Mouse (Mus musculus) adrenal gland, adult 8-10 months (tissue): ENCODE measurements at regions not wholly inside any gene's neighbourhood (a gene's known extent, or its start where the extent isn't known, plus 50 kb on each side); places are given as distances from the start of the nearest gene placed in this dataset.

Experiments used
- DNase-seq: peaks from one replicate; pipeline ENCODE4 v3.0.0; 2022

DNA sequence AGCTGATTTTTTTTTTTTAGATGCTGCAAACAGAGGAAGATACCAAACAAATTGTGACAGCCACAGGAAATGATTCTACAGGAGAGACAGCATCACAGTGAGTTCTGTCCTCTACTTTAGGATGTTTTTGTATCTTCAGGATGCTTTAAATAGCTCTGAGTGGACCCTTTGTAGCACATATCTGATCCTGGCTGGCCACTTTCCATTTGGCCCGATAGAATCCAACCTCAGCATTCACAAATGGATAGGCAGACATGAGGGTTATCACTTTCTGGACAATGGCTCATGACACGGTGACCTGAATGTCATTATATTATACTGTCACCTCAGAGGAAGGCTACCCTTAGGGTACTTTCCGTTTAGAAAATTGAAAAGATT lies 379.3 kb downstream of the Gm10295 start:
- DNase-seq, result peak; percentile 30

DNA sequence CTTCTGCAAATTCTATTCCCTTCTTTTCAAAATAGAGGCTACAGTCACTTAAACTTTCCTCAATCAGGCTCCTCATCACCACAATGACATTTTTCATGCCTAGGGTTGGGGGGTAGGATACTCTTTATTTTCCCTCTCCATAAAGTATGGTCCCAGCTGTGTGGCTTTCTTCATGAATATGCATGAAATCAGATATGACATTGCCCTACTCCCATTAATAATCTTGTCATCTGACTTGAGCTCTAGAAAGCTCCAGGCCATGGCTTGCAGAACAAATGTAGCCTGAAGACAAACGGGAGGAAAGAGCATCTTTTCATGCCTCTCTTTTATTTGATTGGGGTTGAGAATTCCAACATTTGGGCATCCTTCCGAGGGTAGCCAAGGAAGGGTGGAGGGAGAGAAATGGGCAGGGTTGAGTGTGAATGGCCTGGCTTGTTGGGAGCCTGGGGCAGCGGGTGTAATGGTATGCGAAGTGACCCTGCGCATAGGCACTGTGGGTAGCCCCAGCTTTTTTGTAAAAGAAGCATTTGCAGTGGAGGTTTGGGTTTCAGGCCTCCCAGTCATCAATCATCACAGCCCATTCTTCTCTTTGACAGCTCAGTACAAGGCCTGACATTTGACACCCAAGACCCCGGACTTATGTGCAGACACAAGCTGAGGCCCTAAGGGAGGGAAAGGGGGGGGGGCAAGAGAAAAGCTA lies 379.8 kb downstream of the Gm10295 start:
- no peak for DNase-seq

DNA sequence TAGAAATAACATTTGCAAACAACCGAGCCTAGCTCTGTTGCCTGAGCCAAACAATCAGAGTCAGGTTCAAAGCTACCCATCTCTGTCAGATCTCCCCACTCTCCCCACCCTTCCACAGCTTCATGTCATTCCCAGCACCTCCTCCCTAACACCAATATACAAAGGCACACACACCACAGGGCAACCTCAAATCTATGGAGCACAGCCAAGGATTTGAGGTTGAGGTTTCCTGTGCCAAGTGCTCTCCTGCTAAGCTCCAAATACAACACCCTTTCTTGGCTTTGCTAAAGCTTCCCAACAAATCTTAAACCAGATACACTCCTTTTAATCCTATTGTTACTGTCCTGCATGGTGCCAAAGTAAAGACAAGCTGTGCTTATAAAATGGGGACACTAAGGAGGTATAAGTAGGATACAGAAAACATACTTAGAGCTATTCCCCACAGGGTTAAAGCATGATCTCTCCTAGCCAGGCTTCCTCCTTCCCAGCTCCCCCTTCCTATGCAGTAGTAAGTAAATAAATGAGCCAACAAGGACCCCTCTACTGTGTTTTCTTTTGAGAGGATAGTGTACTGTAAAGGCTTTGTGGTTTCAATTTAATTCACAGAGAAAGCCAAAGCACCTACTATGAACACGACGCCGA lies 398.8 kb downstream of the Gm10295 start:
- DNase-seq, result no peak

DNA sequence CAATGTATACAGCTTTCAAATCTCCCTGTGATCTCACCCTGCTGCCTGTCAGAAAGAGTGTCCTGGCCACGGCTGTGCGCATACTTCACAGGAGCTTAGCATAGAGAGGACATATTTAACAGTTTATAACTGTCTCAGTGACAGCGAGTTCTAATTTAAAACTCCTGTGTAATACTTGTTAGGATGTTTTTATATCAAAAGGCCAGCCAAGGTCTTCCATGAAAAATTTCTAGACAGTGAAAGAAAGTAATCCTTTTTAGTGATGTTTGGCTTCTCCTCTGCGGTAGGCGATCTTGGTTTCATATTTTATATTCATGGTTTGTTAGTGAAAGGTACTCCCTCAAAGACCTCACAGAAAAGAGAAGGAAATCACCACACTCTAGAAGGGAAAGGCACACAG lies 403.0 kb downstream of the Gm10295 start:
- DNase-seq, result no peak

DNA sequence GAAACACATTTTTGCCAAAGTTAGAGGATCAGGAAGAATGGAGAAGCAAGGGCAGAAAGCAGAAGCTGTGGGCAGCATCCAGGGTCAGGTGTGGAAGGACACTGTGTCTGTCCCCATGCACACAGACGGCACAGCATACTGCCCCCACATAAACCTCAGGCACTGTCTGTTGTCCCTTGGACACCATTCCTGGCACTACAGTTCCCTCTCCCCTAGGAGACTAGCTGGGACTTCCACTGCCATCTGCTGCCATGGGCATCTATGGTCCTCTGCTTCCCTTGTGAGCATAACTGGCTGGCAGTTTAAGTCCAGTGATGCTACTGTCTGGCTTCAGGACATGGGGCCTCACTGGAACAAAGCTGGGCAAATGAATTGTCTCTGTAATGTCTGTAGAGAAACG lies 405.0 kb downstream of the Gm10295 start:
- DNase-seq, result no peak

DNA sequence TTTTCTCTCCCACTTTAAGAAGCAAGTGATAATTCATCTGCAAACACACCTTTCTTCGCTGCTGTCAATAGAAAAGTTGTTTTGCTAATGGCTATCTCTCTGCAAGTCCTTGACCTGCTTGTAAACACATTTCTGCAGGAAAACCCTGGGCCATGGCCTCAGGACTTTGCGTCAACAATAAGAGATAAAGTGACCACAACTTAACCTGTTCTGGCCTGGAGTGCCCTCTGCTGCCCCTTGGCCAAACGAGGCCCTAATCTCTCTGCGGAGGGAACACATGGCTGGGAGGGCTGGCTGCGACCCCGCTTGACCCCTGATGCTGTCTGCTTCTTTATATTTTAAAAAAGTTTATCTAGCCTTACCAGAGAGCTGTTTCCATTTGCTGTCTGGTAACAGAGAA lies 420.4 kb downstream of the Gm10295 start:
- DNase-seq, result peak; percentile 3

DNA sequence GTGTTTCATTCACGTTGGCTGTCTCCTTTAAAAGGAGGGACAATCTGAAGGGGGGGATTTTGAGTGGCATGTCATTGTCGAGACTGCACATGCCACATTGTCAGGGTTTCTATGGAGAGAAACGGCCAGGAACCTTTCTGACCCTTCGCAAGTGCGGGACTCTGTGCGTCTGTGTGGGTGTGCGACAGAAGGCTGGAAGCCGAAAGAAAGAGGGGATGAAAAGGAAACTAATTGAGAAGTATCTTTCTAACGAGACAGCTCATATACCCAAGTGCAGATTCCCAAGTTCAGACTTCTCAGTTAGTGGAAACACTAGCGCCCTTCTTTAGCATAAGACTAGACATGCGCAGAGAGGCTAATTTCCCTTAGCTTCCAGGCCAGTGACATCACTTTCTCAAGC lies 421.4 kb downstream of the Gm10295 start:
- no peak for DNase-seq

DNA sequence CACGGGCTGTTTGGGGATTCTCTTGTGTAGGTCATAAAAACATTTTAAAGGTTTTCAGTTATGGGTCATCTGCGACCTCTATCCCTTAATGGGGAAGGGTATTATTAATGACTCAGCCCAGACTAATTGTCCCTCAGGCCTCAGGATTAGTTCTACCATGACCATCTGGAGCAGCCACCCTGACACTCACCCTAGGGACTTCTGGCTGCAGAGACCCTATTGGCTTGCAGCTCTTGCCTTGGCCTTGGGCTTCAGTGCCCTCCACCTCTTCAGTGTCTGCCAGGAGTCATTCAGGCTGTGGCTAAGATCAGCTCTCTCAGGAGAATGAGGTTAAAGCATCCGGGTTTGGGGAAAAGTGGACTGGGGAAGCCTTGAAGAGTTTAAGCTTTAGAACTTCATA lies 423.3 kb downstream of the Gm10295 start:
- DNase-seq, result no peak

DNA sequence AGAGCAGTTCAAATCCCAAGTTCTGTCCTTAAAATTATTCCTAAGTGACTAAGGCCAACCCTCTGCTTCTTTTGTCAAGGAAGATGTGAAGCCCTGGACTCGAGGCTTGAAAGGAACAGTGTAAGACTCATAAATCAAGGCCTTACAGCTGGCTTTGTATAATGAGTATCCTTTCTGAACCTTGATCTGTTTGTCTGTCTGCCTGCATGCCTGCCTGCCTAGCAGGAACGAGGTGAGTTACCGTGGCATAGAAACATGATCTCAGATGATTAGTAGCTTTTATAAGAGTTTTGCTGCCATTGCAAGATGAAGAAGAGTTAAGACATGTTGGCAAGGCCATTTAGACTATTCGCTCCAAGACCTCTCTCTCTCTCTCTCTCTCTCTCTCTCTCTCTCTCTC lies 434.3 kb downstream of the Gm10295 start:
- DNase-seq, result no peak

DNA sequence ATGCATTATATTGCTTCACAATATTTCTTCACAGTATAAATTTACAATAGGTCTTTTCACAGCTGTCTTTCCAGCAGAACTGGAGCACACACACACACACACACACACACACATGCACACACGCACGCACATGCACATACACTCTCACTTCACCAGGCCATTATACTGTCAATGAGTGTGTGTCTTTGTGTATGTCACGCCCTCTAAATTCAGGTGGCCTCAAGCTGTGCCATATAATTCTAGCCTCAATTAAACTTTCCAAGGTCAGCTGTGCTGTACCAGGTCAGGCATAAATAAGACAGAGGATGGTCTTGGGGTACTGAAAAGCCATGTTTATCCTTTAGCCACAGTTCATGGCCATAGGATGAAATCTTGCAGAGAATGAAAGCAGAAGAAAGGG lies 442.4 kb downstream of the Gm10295 start:
- no peak for DNase-seq

DNA sequence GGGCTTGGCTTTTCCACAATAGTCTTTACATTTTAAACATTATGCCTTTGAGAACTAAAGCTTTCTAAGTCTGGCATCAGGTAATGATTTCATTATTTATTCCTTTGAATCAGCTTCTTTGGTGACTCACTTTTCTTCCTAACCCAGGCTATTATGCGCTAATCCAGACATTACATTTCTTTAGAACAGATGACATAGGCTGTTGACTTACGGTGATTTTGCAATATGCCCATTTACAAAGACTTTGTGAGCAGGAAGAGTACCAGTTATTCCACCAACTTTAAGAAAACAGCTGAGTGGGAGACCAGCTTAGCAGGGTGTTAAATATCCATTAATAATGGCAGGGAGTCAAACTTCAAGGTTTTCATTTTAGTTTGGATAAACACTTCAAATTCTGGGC lies 459.6 kb downstream of the Gm10295 start:
- DNase-seq, result no peak

DNA sequence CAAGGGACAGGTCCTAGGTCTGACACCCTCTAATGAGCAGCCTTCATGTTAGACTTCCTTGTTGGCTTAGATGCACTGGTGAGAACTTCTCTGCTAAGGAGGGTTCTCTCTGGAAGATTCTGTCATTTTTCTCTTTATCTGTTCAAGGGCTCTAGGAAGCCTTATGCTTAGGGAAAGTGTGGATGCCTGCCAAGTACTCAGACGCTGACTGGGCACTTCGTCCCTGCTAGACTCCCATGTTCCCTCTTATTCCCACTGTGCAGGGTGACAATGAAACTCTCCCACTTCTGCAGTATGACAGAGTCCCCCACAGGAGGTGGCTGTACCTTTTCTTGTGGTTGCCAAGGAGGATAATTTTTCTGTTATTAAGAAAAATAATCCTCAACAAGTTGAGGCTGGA lies 470.8 kb downstream of the Gm10295 start:
- no peak for DNase-seq

DNA sequence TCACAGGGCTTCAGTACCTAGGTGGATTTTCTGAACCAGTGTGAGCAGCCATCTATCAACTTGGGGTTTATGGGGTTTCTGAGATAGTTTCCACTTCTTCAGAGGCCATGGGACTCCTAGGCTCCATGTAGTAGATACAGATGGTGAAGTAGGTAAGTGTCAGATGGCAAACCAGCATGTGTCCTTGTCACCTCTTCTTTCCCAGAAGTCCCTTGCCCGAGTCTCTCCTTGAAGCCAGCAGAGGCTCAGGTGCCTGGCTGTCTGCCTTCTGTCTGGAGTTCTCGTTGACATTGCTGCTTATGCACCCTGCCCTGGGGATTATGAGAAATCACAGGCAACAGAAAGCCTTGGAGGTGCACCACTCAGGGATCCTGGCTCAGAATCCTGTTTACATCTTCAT lies 476.9 kb downstream of the Gm10295 start:
- no peak for DNase-seq

DNA sequence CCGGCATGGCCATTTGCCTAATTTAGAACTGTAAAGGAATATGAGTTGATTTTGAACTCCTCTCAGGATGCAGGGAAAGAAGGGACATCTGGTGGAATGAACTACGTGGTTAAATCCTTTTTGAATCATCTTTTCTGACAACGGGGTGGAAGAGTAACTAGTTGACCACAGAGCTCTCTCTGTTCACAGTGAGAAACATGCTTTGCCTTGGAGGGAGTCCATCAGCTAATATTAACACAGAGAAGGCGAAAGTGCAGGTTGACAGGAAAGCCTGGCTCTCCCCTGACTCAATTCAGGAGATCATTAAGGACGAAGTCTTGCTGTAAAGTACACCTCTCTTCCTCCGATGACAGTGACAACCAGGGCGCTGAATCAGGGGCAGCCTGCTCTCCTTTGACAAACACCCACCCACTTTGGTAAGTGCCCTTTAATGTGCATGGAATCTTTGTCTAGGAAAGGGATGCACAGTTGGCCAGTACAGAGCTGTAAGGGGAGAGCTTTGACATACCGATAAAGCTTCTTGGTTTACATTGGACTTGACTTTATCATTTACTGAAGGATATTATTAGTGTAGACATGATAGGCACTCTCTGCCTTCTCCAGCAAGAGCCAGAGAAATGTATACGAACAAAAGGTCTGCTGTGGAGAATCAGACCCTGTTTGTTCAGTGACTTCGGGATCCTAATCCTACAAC lies 480.3 kb downstream of the Gm10295 start:
- DNase-seq, result no peak

DNA sequence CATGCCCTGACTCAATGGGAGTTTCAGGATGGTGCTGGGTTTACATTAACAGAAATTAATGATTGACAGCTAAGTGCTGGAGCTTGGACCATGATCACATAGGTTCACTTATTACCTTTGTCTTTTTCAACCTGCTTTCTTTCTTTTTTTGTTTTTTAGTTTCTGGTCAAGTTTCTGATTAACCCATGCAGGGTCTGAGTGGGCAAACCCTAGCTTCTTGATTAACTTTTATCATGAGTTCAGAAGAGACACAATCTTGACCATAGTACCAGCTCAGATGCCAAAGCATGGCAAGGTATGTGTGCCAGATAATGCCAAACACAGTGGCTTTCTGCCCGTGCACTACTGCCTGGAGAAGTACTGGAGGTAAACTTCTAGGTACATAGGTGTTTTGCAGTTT lies 482.2 kb downstream of the Gm10295 start:
- DNase-seq, result no peak

DNA sequence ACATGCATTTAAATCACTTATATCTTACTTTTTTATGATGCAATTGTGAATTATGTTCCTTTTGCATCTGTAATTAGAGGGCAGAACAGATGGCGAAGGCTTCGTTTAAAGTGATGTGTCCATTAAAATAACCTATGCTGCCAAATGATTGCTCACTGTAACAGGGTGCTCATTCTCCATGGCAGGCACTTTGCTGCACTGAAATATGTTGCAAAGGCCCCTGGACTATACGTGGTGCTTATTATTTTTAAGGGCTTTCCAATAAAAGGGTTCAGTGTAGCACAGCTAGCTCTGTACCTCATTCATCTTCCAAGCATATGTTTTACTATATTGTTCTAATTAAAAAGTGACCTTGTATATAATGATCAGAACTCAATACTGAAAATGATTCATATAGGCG lies 491.3 kb downstream of the Gm10295 start:
- no peak for DNase-seq

DNA sequence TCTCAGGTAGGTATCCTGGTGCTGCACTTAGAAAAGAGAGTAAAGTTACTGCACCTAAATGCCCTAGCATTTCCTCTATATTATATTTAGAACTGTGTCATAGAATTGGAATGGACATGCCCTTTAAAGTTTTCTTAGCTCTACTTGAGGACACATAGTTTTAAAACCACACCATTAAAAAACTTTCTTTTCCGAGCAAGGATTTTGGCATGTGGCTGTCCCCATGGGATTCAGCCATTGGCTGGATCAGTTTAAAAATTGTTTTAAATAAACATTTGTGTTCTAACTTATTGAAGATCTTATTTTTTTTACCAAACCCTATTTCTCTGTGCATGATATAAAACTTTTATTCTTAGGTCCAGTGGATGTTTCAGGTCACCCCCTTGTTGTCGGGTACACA lies 484.2 kb upstream of the Nr2f2 start:
- DNase-seq, result no peak

DNA sequence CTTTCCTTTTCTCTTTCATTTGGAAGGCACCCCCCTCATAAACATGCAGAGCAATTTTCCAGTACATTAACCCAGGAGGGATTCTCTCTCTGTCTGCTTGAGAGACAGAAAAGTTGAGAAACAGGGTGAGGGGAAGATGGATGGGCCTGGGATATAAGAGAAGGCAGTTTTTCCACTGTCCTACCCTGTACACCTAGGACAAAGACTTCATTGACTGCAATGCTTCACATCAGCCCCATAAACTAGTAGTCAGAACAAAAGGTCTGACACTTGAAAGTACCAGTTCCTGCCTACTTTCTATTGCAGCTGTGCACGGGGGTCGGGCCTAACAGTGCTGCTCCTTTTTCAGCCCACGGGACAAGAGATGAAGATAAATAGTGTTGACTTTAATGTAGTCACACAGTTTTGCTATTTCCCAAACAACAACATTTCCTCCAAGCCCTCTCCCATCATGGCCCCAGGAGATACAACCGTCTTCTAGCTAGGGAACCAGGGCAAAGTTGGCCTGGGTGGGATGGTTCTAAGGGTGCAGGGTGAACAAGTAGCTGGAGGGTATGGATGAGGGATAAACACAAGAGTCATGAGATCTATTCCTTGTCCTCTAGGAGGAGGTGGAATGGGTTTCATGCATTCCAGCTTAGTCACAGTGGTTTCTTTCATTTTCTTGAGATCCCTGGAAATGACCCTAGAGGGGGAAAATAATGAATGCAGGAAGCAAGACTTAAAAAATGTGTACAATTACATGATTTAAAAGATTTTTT lies 481.7 kb upstream of the Nr2f2 start:
- no peak for DNase-seq

DNA sequence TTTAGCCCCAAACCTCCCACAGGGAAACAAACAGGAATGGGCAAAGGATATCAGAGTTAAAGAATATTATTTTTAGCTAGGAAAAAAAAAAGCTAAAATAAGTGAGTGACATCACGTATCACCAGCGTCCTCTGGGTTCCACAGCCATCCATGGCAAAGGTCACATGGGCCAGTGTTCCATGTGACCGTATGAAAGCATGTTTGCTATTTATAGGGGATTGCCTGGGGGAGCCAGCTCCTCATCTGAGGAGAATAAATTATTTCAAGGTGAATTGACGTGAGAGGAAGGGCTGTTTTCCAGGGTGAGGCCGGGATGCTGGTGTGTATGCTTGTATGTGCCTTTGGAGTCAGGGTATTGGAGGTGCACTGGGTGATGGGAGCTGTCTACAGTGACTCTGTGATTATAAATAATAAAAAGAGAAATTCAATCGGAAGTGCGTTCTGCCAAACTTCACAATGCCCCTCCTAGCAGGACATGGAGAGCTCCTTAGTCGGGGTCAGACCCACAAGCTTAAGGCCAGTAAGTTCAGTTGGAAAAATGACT lies 481.0 kb upstream of the Nr2f2 start:
- DNase-seq, result no peak

DNA sequence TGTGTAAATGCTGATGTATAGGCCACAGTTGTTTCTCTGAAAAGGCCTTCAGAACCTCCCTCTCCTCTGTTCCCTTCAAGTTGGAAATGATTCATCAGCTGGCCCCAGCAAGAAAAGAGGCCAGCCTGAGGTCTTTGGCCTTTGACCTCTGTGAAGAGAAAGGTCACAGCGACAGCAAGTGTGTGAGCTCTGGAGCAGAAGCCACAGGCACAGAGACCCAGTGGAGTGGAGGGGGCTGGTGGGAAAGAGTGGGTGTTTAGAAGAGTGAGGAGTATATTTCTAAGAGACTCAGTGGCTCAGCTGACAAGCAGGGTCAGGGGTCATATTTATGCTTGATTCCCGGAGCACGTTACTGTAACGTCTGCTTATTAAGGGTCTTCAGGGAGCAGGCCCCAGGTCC lies 479.5 kb upstream of the Nr2f2 start:
- DNase-seq, result no peak

DNA sequence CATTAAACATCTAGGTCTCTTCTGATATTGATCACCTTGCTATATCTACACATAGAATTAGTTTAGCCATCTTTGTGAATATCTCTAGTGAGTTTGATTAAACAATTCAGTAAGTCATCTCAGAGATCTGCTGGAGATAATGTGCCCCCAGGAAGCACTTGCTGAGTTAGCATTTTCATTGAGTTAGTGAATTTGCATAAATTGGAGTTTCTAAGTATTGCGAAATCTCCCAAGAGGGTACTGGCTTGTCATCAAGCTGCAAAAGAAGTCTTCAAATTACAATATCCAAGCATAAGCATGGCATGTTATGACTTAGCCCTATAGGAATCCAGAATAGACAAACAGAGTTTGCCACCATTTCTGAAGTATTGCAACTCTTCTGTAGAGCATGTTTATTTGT lies 473.6 kb upstream of the Nr2f2 start:
- DNase-seq, result no peak

DNA sequence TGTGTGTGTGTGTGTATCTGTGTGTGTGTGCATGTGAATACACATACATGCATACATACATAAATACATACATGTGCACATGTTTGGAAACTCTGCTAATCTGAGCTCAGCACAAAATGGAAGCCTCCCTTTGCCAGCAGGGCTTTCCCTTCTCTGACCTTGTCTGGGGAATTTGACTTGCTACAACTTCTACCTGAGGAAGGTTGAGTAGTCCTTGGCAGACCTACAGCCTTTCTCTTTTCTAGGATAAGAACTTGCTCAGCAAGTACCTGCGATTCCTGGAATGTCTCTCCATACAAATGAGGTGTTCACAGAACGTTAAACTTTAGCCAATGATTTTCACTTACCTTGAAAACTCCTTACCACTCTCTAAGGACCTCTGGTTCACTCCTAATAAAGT lies 472.7 kb upstream of the Nr2f2 start:
- no peak for DNase-seq

DNA sequence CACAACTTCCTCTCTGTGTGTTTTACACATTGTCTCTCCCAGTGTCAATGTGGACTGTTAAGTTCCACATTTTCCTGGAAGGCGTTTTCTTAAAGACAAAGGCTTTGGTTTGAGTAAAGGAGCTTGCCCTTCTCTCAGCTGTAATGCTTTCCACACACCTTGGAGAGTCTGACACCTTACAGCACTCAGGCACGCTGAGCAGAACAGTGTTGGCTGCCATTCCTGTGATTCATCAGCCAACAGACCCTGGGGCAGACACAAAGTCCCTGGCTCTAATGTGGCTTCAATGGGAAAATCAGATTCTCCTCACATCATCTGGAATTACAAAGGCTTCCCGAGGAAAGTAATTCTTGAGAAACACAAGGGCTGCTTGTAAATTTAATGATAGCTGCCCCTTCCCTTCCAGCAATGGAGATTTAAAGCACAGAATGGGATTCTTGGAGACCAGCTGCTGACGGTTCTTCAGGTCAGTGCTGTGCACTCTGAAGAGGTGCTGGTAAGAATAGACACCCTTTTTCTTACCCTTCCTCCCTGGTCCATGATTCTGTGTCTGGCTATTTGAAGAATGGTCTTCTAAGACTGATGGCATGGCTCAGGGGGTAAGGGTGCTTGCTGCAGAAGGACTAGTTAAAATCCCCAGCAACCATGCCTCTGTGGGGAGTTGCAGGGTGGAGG lies 468.4 kb upstream of the Nr2f2 start:
- no peak for DNase-seq
